Mouse (Mus musculus) left cerebral cortex, postnatal 14 days (tissue): ENCODE results near the gene Slc36a4. TPM values are rescaled to one million over a fixed set of nuclear protein-coding genes. Genes with fewer than 3 reads are reported as not detected.

Source experiments
- DNase-seq, 2 experiments: peaks; one replicate each; pipeline ENCODE4 v3.0.0; 2021 to 2022; ENCODE audit warnings: low spot score in 2 of 2, mixed read lengths in 1 of 2
- intact Hi-C: fragments of 180-260 bp; cut with DNase I; formaldehyde crosslinking; loops from one replicate; pipeline ENCODE4 v1.15.1; 2025
- total RNA-seq, 2 experiments: library from RNA; stranded (reverse); gene quantifications; 2 replicates each; pipeline ENCODE4 v1.2.3; 2021

The Slc36a4 gene
- total RNA-seq, 2 experiments from 2014 or later: 44.2 to 49.4 TPM

- DNase-seq: no peak
- intact Hi-C loops: loop anchor here (10.0 kb wide), 1 partner anchor 165 kb away; no protein-coding TSS in a partner anchor
Observed at GRCm38 (mm10) chr9:15719594-15719993, 10.1 kb downstream of the Slc36a4 start.

- DNase-seq: no peak
- intact Hi-C loops: no loop called here
Observed at GRCm38 (mm10) chr9:15720556-15720955, 11.0 kb downstream of the Slc36a4 start.

- intact Hi-C loops: no loop called here
- no peak for DNase-seq
Observed at GRCm38 (mm10) chr9:15721226-15721833, 11.8 kb downstream of the Slc36a4 start.

- intact Hi-C loops: no loop called here
- DNase-seq: no peak
Observed at GRCm38 (mm10) chr9:15722506-15722905, 13.0 kb downstream of the Slc36a4 start.

- no peak for DNase-seq
- intact Hi-C loops: no loop called here
Observed at GRCm38 (mm10) chr9:15727168-15727567, 17.6 kb downstream of the Slc36a4 start.

- DNase-seq: no peak
- intact Hi-C loops: no loop called here
Observed at GRCm38 (mm10) chr9:15731758-15732748, 22.5 kb downstream of the Slc36a4 start.

- DNase-seq: peak in 1 of 2 experiments; percentile 27
- intact Hi-C loops: no loop called here
Observed at GRCm38 (mm10) chr9:15734056-15734866, 24.7 kb downstream of the Slc36a4 start.

GRCm38 (mm10) chr9:15734867-15735131 lies 25.3 kb downstream of the Slc36a4 start:
- intact Hi-C loops: no loop called here
- no peak for DNase-seq

GRCm38 (mm10) chr9:15737522-15737921 lies 28.0 kb downstream of the Slc36a4 start:
- DNase-seq: no peak
- intact Hi-C loops: no loop called here

- intact Hi-C loops: no loop called here
Observed at GRCm38 (mm10) chr9:15741428-15741827, 31.9 kb downstream of the Slc36a4 start.

GRCm38 (mm10) chr9:15741931-15742330 lies 32.4 kb downstream of the Slc36a4 start:
- intact Hi-C loops: no loop called here

More at GRCm38 (mm10) chr9:15741428-15741827, 31.9 kb downstream of the Slc36a4 start:
- no peak for DNase-seq

GRCm38 (mm10) chr9:15745985-15746607 lies 36.6 kb downstream of the Slc36a4 start:
- intact Hi-C loops: no loop called here
- no peak for DNase-seq

More at GRCm38 (mm10) chr9:15741931-15742330, 32.4 kb downstream of the Slc36a4 start:
- DNase-seq: no peak

GRCm38 (mm10) chr9:15746636-15747035 lies 37.1 kb downstream of the Slc36a4 start:
- intact Hi-C loops: no loop called here
- DNase-seq: no peak

GRCm38 (mm10) chr9:15748383-15748782 lies 38.8 kb downstream of the Slc36a4 start:
- DNase-seq: no peak
- intact Hi-C loops: no loop called here

GRCm38 (mm10) chr9:15759318-15759717 lies 49.8 kb downstream of the Slc36a4 start:
- intact Hi-C loops: no loop called here

GRCm38 (mm10) chr9:15766379-15766778 lies 56.8 kb downstream of the Slc36a4 start:
- DNase-seq: no peak
- intact Hi-C loops: no loop called here

More at GRCm38 (mm10) chr9:15759318-15759717, 49.8 kb downstream of the Slc36a4 start:
- DNase-seq: no peak

- intact Hi-C loops: no loop called here
- no peak for DNase-seq
Observed at GRCm38 (mm10) chr9:15766821-15767220, 57.3 kb downstream of the Slc36a4 start.

GRCm38 (mm10) chr9:15772766-15773165 lies 63.2 kb downstream of the Slc36a4 start:
- no peak for DNase-seq
- intact Hi-C loops: no loop called here

GRCm38 (mm10) chr9:15773426-15773825 lies 63.9 kb downstream of the Slc36a4 start:
- intact Hi-C loops: no loop called here
- DNase-seq: peak; percentile 11 to 53
